Mouse (Mus musculus) bone marrow macrophage, adult 2 months (primary cell): ENCODE data around the gene Utf1. TPM values are rescaled to one million over a fixed set of nuclear protein-coding genes. Genes with fewer than 3 reads are reported as not detected.

Experiments used
- H3K27ac ChIP-seq: 2 replicates; pipeline ENCODE4 v1.5.1; 2012; ENCODE audit warnings: low read depth, low read length; ENCODE audit not compliant: insufficient read depth
- H3K4me1 ChIP-seq: 2 replicates; pipeline ENCODE4 v1.6.1; 2012; ENCODE audit warnings: low read length; ENCODE audit not compliant: control insufficient read depth, insufficient read depth
- H3K4me3 ChIP-seq: 2 replicates; pipeline ENCODE4 v1.5.1; 2012; ENCODE audit warnings: mild to moderate bottlenecking, low read length, moderate library complexity; ENCODE audit not compliant: insufficient read depth
- CTCF ChIP-seq: IDR thresholded peaks from 2 replicates; pipeline ENCODE4 v1.5.1; 2012; ENCODE audit warnings: low read depth, mild to moderate bottlenecking, low read length, moderate library complexity
- POLR2A ChIP-seq: IDR thresholded peaks from 2 replicates; pipeline ENCODE4 v1.6.1; 2012; ENCODE audit warnings: mild to moderate bottlenecking, low read depth, low read length, borderline replicate concordance
- polyA plus RNA-seq: library from polyadenylated mRNA; stranded (reverse); fragments of >200 nt; gene quantifications from 2 replicates; pipeline ENCODE4 v1.2.4, GENCODE M21; 2012; ENCODE audit not compliant: missing spikeins, insufficient read depth, insufficient read length

The Utf1 gene
- polyA plus RNA-seq, 1 experiment, result not detected

DNA sequence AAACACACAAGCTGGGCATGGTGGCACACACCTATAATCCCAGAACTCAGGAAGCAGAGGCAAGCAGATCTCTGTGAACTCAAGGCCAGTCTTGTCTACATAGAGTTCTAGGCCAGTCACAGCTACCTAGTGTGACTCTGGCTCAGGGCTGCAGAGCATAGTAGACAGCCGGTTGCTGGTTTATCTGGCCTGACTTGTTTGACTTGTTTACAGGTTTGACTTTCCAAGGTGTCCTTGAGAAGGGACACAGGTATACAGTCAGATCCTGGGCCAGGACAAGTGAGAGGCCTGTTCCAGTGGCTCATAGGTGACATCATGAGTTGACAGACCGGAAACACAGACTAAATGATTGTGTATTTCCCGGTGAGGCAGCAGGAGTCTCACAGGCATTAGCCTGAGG is 6.5 kb upstream of the Utf1 start:
- TF ChIP-seq POLR2A (no peak), CTCF (no peak)
- Histone ChIP-seq H3K4me3 (no peak overlapping the region), H3K27ac (no peak overlapping the region), H3K4me1 (peaks cover 5% of the 10 kb centered on the region)

DNA sequence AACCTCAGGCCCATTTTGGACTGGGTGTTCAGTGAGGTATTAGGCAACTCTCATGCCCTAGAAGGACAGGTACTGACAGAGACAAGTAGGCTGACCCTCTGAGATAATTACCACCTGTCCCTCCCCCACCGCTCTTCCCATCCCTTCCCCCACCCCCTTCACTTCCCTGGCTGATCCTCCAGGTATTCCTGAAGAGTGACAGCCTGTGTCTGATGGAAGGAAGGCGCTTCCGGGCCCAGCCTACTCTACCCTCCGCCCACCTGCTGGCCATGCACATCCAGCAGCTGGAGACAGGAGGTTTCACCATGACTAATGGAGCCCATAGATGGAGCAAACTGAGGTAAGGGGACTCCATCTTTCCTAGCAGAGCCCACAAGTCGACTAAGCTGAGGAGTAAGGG is 5.8 kb upstream of the Utf1 start:
- H3K4me3 ChIP-seq, result no peak overlapping the region
- peaks cover 5% of the 10 kb centered on the region for H3K4me1 ChIP-seq
- TF ChIP-seq POLR2A, result no peak
- TF ChIP-seq CTCF, result no peak
- H3K27ac ChIP-seq, result no peak overlapping the region

DNA sequence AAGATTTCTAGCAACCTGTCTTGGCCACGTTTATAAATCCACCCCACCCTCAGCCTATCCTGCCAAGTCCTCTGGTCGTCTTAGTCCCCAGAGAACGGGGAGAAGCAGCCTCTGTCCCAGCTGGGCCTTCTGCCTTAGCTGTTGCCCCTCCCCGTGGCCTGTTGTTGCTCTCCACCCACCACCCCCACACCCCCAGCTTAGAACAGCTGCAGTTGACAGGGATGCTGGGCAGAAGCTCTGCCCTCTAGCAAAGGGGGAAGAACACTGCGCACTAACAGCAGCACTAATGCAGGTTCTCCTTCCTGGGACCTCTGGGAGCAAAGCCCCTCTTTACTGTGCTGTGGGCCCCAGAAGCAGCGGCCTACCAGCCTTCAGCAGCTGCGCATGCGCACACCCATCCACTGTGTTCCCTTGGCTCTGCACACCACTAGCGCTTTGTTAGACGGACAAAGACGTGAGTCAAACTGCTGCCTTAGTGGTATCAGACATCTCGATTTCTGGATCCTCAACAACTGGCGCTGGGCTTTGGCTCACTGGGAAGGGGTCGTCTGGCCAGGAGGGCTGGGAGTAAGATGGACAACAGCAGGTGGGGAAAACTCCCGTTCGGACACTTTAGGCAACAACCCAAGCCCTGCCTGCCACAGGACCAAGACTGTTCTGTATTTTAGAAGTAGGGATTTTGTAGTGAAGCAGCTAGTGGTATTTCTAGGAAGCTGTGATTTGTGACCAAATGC is 2.9 kb upstream of the Utf1 start:
- Histone ChIP-seq H3K4me3 (no peak overlapping the region), H3K27ac (no peak overlapping the region), H3K4me1 (no peaks in the 10 kb centered on the region)
- no peak for TF ChIP-seq CTCF
- TF ChIP-seq POLR2A, result no peak

DNA sequence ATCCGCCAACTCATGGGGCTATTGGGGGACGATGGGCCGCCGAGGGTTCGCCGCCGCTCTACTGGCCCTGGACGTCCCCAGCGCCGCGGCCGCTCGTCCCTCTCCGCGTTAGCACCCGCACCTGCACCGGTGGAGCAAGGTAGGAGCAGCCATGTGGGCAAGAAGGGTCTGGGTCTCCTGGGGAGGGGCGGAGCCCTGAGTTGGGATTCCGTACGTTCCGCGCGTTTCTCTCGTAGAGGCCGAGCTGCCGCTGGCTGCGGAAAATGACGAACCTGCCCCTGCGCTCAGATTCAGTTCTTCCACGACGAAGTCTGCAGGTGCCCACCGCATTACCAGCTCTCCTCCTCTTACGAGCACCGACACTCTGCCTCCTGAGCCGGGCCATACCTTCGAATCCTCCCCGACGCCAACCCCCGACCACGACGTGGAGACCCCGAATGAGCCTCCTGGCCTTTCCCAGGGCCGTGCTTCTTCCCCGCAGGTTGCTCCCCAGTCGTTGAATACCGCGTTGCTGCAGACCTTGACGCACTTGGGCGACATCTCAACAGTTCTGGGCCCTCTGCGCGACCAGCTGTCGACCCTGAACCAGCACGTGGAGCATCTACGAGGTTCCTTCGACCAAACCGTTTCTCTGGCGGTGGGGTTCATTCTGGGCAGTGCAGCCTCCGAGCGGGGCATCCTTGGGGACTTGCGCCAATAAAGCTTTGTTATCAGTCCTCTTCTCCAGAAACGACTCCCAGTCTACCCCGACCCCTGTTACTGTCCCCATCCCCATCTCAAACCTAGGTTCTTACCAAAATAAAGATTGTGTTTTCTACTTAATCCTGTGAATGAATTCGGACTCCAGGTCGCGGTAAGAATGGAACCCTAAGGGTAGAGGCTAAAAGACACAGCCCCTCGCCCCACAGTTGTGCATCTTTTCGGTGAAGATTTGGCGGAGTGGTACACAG is 977 bp downstream of the Utf1 start:
- H3K4me1 ChIP-seq, result no peaks in the 10 kb centered on the region
- H3K27ac ChIP-seq, result no peak overlapping the region
- no peak for TF ChIP-seq CTCF
- TF ChIP-seq POLR2A, result no peak
- H3K4me3 ChIP-seq, result peak overlapping the region; percentile 35

DNA sequence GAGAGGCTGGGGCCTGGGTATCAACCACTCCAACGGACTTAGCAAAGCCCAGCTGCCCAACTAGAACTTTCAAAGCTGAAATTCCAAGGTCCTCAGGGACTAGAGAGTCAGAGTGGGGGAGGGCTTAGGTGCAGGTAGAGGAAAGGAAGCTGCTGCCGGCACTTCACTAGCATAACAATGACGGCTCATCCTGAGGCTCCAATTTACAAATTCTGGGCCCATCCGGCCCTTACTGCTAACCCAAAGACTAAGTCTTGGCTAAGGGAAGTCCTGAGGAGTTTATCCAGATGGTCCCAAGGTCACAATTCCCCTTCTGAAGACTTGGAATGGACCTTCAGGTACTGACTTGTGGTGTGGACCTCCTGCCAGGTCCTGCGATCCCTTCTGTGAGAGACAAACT is 1.9 kb downstream of the Utf1 start:
- TF ChIP-seq POLR2A (no peak), CTCF (no peak)
- Histone ChIP-seq H3K27ac (no peak overlapping the region), H3K4me1 (no peaks in the 10 kb centered on the region), H3K4me3 (no peak overlapping the region)

DNA sequence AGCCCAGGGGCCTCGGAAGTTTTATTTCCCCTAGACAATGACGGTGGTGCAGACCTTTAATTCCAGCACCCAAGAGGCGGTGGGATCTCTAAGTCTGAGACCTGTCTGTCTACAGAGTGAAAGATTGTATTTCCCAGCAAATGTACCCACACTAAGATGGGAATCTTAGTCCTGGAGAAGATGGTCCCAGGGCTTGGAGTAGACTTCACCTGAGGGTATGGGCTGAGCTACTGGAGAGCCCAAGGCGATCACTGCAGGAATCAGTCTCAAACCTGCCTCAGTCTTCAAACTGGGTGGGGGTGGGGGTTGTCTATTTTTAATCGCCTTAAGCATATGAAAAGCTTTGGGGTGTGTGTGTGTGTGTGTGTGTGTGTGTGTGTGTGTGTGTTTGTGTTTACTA is 2.4 kb downstream of the Utf1 start:
- no peak overlapping the region for H3K27ac ChIP-seq
- no peak overlapping the region for H3K4me3 ChIP-seq
- H3K4me1 ChIP-seq, result no peaks in the 10 kb centered on the region
- TF ChIP-seq POLR2A (no peak), CTCF (no peak)

DNA sequence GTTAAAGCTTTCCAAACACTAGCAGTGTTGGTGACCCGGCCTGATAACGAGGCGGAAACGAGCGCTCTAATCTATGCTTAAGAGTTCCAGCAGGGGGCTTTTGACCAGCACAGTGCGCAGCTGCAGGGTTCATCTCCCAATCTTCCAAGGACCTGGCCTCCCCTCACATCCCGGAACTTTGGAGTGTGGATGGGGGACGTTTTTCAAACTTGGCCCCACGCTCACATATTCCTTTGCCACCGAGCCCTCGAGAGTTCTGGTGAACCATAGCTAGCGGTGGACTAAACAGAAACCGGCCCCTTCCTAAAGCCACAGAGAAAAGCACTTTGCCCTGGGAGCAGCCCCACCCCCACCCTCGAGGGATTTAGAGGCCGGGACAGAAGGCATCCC is 6.3 kb downstream of the Utf1 start:
- Histone ChIP-seq H3K4me3 (peak overlapping the region; percentile 71), H3K4me1 (peaks cover 7% of the 10 kb centered on the region; the same call in 1 of the 2 replicates), H3K27ac (no peak overlapping the region)
- TF ChIP-seq CTCF (peak; percentile 53; the same call in 1 of the 2 replicates), POLR2A (no peak)

DNA sequence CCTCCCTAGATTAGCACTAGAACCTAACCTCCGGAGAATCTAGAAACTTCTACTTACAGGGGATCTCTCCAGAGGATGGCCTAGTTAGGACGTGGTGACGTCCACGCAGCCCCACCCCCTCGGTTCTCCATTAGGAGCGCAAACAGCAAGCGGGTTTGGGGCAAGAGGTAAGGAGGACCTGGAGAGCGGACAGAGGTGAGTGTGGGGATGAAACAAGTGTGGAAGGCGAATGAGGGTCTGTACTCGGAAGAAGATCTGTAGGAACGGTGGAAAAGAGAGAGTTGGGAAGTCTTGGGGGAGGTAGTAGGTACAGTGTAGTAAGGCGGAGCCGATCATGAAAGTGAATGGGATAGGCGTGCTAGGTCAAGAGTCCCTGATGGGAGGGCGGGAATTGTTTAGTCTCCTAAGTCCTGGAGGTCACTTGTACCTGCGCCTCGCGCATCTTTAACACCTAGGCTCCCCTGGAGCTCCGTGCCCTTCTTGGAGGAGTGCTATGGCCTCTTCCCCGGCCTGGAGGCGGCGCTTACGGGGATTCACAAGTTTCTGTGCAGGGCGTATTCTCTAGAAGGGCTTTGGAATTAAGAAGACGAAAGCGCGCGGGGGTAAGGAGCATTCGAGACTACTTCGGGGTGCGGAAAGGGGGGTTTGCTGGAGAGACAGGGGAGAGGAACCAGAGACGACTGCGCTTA is 6.8 kb downstream of the Utf1 start:
- TF ChIP-seq CTCF (no peak), POLR2A (no peak)
- peak overlapping the region; percentile 19 for H3K27ac ChIP-seq
- H3K4me3 ChIP-seq, result peak overlapping the region; percentile 71
- peaks cover 7% of the 10 kb centered on the region; the same call in 1 of the 2 replicates for H3K4me1 ChIP-seq

DNA sequence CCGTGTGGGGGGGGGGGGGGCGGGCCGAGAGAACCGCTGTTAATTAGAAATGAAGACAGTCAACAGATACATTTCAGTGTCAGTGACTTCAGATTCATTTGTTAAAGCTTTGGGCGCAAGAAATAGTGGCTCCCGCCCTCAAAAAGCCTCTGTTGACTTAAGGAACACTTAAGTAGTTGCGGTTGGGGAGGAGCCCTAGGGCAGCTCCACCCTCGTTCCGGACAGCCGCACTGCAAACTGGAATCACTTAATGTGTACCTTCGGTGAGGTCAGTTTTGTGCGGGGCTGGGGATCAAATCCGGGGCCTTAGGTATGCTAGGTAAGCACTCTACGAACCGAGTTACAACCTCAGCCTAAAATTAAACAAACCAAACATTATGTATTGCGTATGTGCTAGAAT is 7.5 kb downstream of the Utf1 start:
- H3K27ac ChIP-seq, result no peak overlapping the region
- TF ChIP-seq POLR2A (no peak), CTCF (no peak)

More for the DNA sequence above, 7.5 kb downstream of the Utf1 start:
- H3K4me1 ChIP-seq, result peaks cover 7% of the 10 kb centered on the region; the same call in 1 of the 2 replicates
- peak overlapping the region; percentile 71 for H3K4me3 ChIP-seq
